Mouse (Mus musculus) bone marrow macrophage, adult 2 months (primary cell): ENCODE results near the gene Gemin2.

Experiments
- CTCF ChIP-seq: IDR thresholded peaks from 2 replicates; pipeline ENCODE4 v1.5.1; 2012; ENCODE audit warnings: low read depth, mild to moderate bottlenecking, low read length, moderate library complexity
- POLR2A ChIP-seq: IDR thresholded peaks from 2 replicates; pipeline ENCODE4 v1.6.1; 2012; ENCODE audit warnings: mild to moderate bottlenecking, low read depth, low read length, borderline replicate concordance

GRCm38 (mm10) chr12:59011275-59011843 is 1.8 kb upstream of the Gemin2 start:
- TF ChIP-seq POLR2A (no peak), CTCF (no peak)
